Mouse (Mus musculus) CH12.LX (cell line): ENCODE data around the gene Smim24.

Experiments
- CTCF ChIP-seq, 2 experiments: IDR thresholded peaks in 1 of 2; conservative IDR thresholded peaks in 1 of 2; 2 replicates each; pipeline ENCODE4 v1.5.1; 2011 to 2012; ENCODE audit warnings: low read depth in 2 of 2, low read length in 2 of 2, improper control_type of control experiment in 1 of 2, inconsistent platforms in 1 of 2, mild to moderate bottlenecking in 1 of 2, moderate library complexity in 1 of 2
- ELF1 ChIP-seq: IDR thresholded peaks from 2 replicates; pipeline ENCODE4 v1.6.1; 2014; ENCODE audit warnings: low read depth, mild to moderate bottlenecking, inconsistent platforms, low read length, improper control_type of control experiment
- EP300 ChIP-seq: IDR thresholded peaks from 2 replicates; pipeline ENCODE4 v1.6.1; 2011; ENCODE audit warnings: low read length, improper control_type of control experiment
- HCFC1 ChIP-seq: IDR thresholded peaks from 2 replicates; pipeline ENCODE4 v1.6.1; 2012; ENCODE audit warnings: low read depth, mild to moderate bottlenecking, inconsistent platforms, low read length, improper control_type of control experiment
- IRF4 ChIP-seq: IDR thresholded peaks from 2 replicates; pipeline ENCODE4 v1.6.1; 2014; ENCODE audit warnings: low read depth, mild to moderate bottlenecking, inconsistent platforms, low read length, improper control_type of control experiment
- KAT2A ChIP-seq: IDR thresholded peaks from 2 replicates; pipeline ENCODE4 v1.6.1; 2012; ENCODE audit warnings: low read length, improper control_type of control experiment, inconsistent platforms; ENCODE audit not compliant: insufficient replicate concordance
- MAX ChIP-seq: IDR thresholded peaks from 2 replicates; pipeline ENCODE4 v1.6.1; 2011; ENCODE audit warnings: low read length, improper control_type of control experiment
- POLR2A ChIP-seq: IDR thresholded peaks from 2 replicates; pipeline ENCODE4 v1.6.1; 2011; ENCODE audit warnings: low read depth, mild to moderate bottlenecking, improper control_type of control experiment, low read length
- POLR2AphosphoS2 ChIP-seq: IDR thresholded peaks from 2 replicates; pipeline ENCODE4 v1.6.1; 2011; ENCODE audit warnings: low read depth, low read length, improper control_type of control experiment
- RCOR1 ChIP-seq: conservative IDR thresholded peaks from 2 replicates; pipeline ENCODE4 v1.6.1; 2012; ENCODE audit warnings: low read depth, mild to moderate bottlenecking, inconsistent platforms, low read length, improper control_type of control experiment
- SIN3A ChIP-seq: IDR thresholded peaks from 2 replicates; pipeline ENCODE4 v1.6.1; 2012; ENCODE audit warnings: low read length, improper control_type of control experiment, inconsistent platforms
- TBP ChIP-seq: conservative IDR thresholded peaks from 2 replicates; pipeline ENCODE4 v1.6.1; 2011; ENCODE audit warnings: low read depth, low read length, improper control_type of control experiment
- ZC3H11A ChIP-seq: IDR thresholded peaks from 2 replicates; pipeline ENCODE4 v1.6.1; 2012; ENCODE audit warnings: low read depth, mild to moderate bottlenecking, inconsistent platforms, low read length, improper control_type of control experiment

- no peak for TF ChIP-seq CTCF (conservative IDR thresholded peaks at IDR 0.05 in 1 of 2, IDR thresholded peaks at IDR 0.05 in 1 of 2; ENCODE audit: low read depth in 2 of 2, low read length in 2 of 2)
- no peak for TF ChIP-seq ZC3H11A
- no peak for TF ChIP-seq EP300
- no peak for TF ChIP-seq SIN3A
- TF ChIP-seq RCOR1: no peak
- TF ChIP-seq KAT2A: no peak
- TF ChIP-seq TBP: no peak
- no peak for TF ChIP-seq IRF4
- TF ChIP-seq POLR2AphosphoS2: no peak
- no peak for TF ChIP-seq HCFC1
- TF ChIP-seq POLR2A: no peak
- TF ChIP-seq ELF1: no peak
- no peak for TF ChIP-seq MAX
Observed at GRCm38 (mm10) chr10:81418216-81419070, 25.6 kb downstream of the Smim24 start.
